Mouse (Mus musculus) heart, postnatal 0 days (tissue): ENCODE measurements around the gene Gm13276. TPM values are rescaled to one million over a fixed set of nuclear protein-coding genes. Genes with fewer than 3 reads are reported as not detected.
A peak's percentile ranks its signal among the peaks of the same experiment; 100 is the strongest.
"Not testable (repeated sequence)": the region's sequence is repeated elsewhere in the genome, so short reads cannot be mapped to it uniquely, and the experiment has no call there.

ENCODE experiments used
- ATAC-seq: fragments of 200-750 bp; cut with Nextera tagmentation; 2 replicates; pipeline ENCODE4 v1.8.0; 2017; ENCODE audit warnings: low read depth, moderate number of reproducible peaks, moderate library complexity; ENCODE audit not compliant: insufficient read depth
- DNase-seq: peaks from one replicate; pipeline ENCODE4 v3.0.0-alpha.2; 2016; ENCODE audit warnings: low spot score
- H3K27ac ChIP-seq: fragments of 300-500 bp; sonication (generic); 2 replicates; pipeline ENCODE4 v1.5.1; 2014; ENCODE audit warnings: low read depth, mild to moderate bottlenecking
- H3K27me3 ChIP-seq: fragments of 300-500 bp; sonication (generic); 2 replicates; pipeline ENCODE4 v1.6.1; 2014; ENCODE audit warnings: low read length, mixed read lengths; ENCODE audit not compliant: control insufficient read depth, insufficient read depth
- H3K36me3 ChIP-seq: fragments of 300-500 bp; sonication (generic); replicated peaks from 2 replicates; pipeline ENCODE4 v1.6.1; 2014; ENCODE audit warnings: low read length, mixed read lengths; ENCODE audit not compliant: control insufficient read depth, insufficient read depth
- H3K4me1 ChIP-seq: fragments of 300-500 bp; sonication (generic); 2 replicates; pipeline ENCODE4 v1.6.1; 2014; ENCODE audit warnings: antibody characterized with exemption; ENCODE audit not compliant: control insufficient read depth, insufficient read depth
- H3K4me2 ChIP-seq: fragments of 300-500 bp; sonication (generic); 2 replicates; pipeline ENCODE4 v1.6.1; 2014; ENCODE audit warnings: low read depth, mild to moderate bottlenecking, low read length, moderate library complexity
- H3K4me3 ChIP-seq: fragments of 300-500 bp; sonication (generic); 2 replicates; pipeline ENCODE4 v1.5.1; 2014; ENCODE audit warnings: low read depth, low read length
- H3K9ac ChIP-seq: fragments of 300-500 bp; sonication (generic); replicated peaks from 2 replicates; pipeline ENCODE4 v1.6.1; 2014; ENCODE audit warnings: low read depth, low read length, mixed read lengths
- H3K9me3 ChIP-seq: fragments of 300-500 bp; sonication (generic); replicated peaks from 2 replicates; pipeline ENCODE4 v1.6.1; 2016; ENCODE audit warnings: low read length; ENCODE audit not compliant: control insufficient read depth
- CTCF ChIP-seq: IDR thresholded peaks from 2 replicates; pipeline ENCODE4 v1.5.1; 2016; ENCODE audit warnings: antibody characterized with exemption, control low read depth, low read depth
- EP300 ChIP-seq: IDR thresholded peaks from 2 replicates; pipeline ENCODE4 v1.6.1; 2016; ENCODE audit warnings: antibody characterized with exemption, low read depth
- WGBS: fragments of 180-500 bp; shearing (Covaris S2); extraction: QIAGEN DNeasy Blood & Tissue Kit; methylation state at CpG from one replicate; pipeline ENCODE4 v1.1.7; 2014; 5-methylcytosine and 5-hydroxymethylcytosine counted together
- polyA plus RNA-seq: library from polyadenylated mRNA; unstranded; fragments of >200 nt; fragmentation: Nextera tagmentation; extraction: Ambion mirVana; gene quantifications from 2 replicates; pipeline ENCODE4 v1.2.1, GENCODE M21; 2015
- total RNA-seq: library from RNA; depleted of rRNA; stranded (reverse); fragments of >200 nt; gene quantifications from 2 replicates; pipeline ENCODE4 v1.2.3, GENCODE M21; 2014; ENCODE audit warnings: low replicate concordance

Gm13276 gene
- total and polyA plus RNA-seq, 2 experiments from 2014 or later, result not detected

DNA sequence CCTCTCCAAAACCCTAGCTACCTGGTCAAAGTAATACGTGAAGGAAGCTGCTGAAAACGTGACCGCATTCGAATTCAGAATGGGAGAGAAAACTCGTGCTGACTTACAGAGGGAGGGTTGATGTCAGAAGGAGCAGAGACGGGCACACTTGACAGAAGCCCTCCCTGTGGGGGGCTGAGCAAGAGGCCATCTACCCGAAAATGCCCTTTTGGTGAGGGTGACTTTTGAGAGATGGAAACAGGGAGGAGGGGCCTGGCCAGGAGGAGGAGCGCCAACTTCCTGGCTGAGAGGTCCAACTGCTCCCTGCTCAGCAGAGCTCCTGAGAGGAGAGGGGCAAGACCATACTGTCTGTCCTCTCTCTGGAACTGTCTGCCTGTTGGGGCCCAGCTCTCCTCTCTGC lies 19.7 kb downstream of the Gm13276 start, which contains the start of gene Gm13288:
Gm13288 (plus strand) TSS at position 301 of the 400 bp plus-strand sequence.
- no CpG with 5 or more reads among the region's 8 CpGs for WGBS
- not testable (repeated sequence) for H3K4me1 ChIP-seq, H3K9ac ChIP-seq, ATAC-seq, H3K27ac ChIP-seq, H3K36me3 ChIP-seq, H3K9me3 ChIP-seq, DNase-seq, H3K27me3 ChIP-seq, H3K4me2 ChIP-seq
- H3K4me3 ChIP-seq, result 0 out of 2 replicates have a peak within 1 kb of the TSS, but pooled peaks have one; percentile 24

DNA sequence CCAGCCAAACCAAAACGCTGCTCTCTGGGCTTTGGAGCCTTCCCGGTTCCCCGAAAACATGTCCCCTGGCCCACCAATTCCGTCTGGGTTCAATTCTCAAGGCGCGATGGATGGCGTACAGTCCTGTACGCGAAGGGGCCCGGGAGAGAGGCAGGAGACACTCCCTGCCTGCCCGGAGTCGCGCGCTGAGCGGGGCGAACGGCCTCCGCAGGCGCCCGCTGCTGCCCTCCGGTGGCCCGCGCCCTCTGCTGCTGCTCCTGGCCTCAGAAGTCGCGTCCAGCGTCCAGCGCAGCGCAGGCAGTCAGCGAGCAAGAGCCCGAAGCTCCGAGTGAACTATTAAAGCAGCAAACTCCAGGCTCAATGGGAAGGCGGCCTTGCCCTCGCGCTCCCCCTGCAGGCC lies 20.3 kb downstream of the Gm13276 start:
- H3K4me2 ChIP-seq, H3K27me3 ChIP-seq, H3K4me1 ChIP-seq, ATAC-seq, DNase-seq, H3K9ac ChIP-seq, H3K36me3 ChIP-seq, H3K27ac ChIP-seq, H3K9me3 ChIP-seq: not testable (repeated sequence)
- WGBS, result 0% methylated on average over 4 of the region's 34 CpGs
- H3K4me3 ChIP-seq, result 0 out of 2 replicates have a peak overlapping the region, but pooled peaks have one; percentile 24
- TF ChIP-seq CTCF, result peak; percentile 32

DNA sequence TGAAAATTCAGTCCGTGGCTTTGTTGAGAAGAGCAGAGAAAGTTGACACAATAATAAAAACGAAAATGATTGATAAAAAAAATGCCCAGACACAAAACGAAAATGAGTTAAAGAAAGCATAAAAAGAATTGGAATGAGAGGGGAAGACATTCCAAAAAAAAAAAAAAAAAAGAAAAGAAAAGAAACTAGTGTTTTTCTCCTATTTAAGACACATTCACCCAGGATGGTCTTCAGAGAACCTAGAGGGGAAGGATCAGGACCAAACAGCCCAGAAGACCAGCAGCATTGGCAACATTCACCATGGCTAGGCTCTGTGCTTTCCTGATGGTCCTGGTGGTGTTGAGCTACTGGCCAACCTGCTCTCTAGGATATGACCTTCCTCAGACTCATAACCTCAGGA lies 30.4 kb downstream of the Gm13276 start, which contains the start of gene Ifna7:
Ifna7 (plus strand) TSS at position 301 of the 400 bp plus-strand sequence.
- Histone ChIP-seq H3K4me3 (no peak within 1 kb of the TSS), H3K4me2 (no peak within 1 kb of the TSS), H3K27me3 (no peaks in the 10 kb centered on the region), H3K9me3 (no peaks in the 10 kb centered on the region), H3K27ac (no peak within 1 kb of the TSS), H3K36me3 (no peaks in the 10 kb centered on the region), H3K4me1 (no peaks in the 10 kb centered on the region), H3K9ac (no peak within 1 kb of the TSS)
- ATAC-seq, result no peak
- TF ChIP-seq EP300 (no peak), CTCF (no peak)
- WGBS, result 52% methylated on average over 3 of the region's 3 CpGs
- no peak for DNase-seq

DNA sequence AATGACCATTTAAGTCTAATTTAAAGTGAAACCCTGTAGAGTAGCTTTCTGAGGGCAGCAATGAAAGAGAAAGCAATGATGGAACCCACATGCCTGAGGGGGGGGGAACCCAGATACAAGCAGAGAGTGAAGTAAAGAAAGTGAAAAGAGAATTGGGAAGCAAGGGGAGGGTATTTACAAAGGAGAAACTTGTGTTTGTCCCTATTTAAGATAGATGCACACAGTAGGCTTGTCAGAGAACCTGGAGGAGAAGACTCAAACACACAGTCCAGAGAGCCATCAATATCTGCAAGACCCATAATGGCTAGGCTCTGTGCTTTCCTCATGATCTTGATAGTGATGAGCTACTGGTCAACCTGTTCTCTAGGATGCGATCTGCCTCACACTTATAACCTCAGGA lies 34.1 kb downstream of the Gm13276 start, which contains the start of gene Ifna11:
Ifna11 (plus strand) TSS at position 301 of the 400 bp plus-strand sequence.
- no peaks in the 10 kb centered on the region for H3K36me3 ChIP-seq
- H3K27ac ChIP-seq, result no peak within 1 kb of the TSS
- DNase-seq (no peak), ATAC-seq (no peak)
- 57% methylated on average over 1 of the region's 1 CpGs for WGBS
- no peaks in the 10 kb centered on the region for H3K27me3 ChIP-seq
- H3K9me3 ChIP-seq, result no peaks in the 10 kb centered on the region
- no peaks in the 10 kb centered on the region for H3K4me1 ChIP-seq
- H3K4me2 ChIP-seq, result no peak within 1 kb of the TSS
- H3K4me3 ChIP-seq, result no peak within 1 kb of the TSS
- H3K9ac ChIP-seq, result no peak within 1 kb of the TSS
- TF ChIP-seq CTCF (no peak), EP300 (no peak)

DNA sequence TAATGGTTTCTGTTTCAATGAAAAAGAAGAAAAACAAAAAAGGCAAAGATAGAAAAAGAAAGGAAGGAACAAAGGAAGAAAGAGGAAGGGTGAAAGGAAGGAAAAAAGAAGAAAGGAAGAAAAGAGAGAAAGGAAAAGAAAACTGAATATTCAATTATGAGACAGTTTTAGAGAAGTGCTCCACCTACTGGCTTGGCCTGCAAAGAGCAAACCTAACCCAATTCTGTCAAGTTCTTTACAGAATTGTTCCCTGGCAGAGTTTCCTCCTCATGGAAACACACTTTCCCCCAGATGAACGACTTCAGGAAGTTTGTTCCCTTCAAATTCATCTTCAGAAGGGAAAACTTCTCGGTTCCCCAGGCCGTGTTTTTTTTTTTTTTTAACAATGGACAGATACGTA lies 37.5 kb downstream of the Gm13276 start:
- no peak overlapping the region for H3K9ac ChIP-seq
- no peaks in the 10 kb centered on the region for H3K4me1 ChIP-seq
- 25% methylated on average over 4 of the region's 4 CpGs for WGBS
- H3K36me3 ChIP-seq, result no peaks in the 10 kb centered on the region
- H3K4me3 ChIP-seq, result no peak overlapping the region
- H3K4me2 ChIP-seq, result no peak overlapping the region
- H3K27ac ChIP-seq, result no peak overlapping the region
- ATAC-seq (no peak), DNase-seq (no peak)
- H3K27me3 ChIP-seq, result no peaks in the 10 kb centered on the region
- peak; percentile 42 for TF ChIP-seq CTCF
- no peak for TF ChIP-seq EP300
- no peaks in the 10 kb centered on the region for H3K9me3 ChIP-seq

DNA sequence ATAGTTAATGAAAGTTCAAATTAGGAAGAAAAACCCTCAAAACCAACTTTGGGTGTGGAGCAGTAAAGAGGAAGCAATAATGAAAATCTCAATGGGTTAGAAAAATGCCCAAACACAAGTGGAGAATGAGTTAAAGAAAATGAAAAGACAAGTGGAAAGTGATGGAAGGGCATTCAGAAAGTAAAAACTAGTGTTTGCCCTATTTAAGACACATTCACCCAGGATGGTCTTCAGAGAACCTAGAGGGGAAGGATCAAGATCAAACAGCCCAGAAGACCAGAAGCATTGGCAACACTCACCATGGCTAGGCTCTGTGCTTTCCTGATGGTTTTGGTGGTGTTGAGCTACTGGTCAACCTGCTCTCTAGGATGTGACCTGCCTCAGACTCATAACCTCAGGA lies 41.6 kb downstream of the Gm13276 start, which contains the start of gene Ifna6:
Ifna6 (plus strand) TSS at position 301 of the 400 bp plus-strand sequence.
- not testable (repeated sequence) for H3K9me3 ChIP-seq, H3K9ac ChIP-seq, H3K27me3 ChIP-seq, DNase-seq, ATAC-seq, H3K4me2 ChIP-seq, H3K4me1 ChIP-seq, H3K27ac ChIP-seq, H3K36me3 ChIP-seq, H3K4me3 ChIP-seq
